Mouse (Mus musculus) C2C12 (cell line): Measurements from ENCODE around the gene Ccl24. TPM values are rescaled to one million over a fixed set of nuclear protein-coding genes. Genes with fewer than 3 reads are reported as not detected.

Experiments
- H3K27me3 ChIP-seq: one replicate; pipeline ENCODE4 v1.6.1; 2011; ENCODE audit not compliant: control insufficient read depth, insufficient read depth, insufficient read length
- H3K36me3 ChIP-seq: one replicate; pipeline ENCODE4 v1.6.1; 2011; ENCODE audit not compliant: control insufficient read depth, insufficient read depth
- H3K4me3 ChIP-seq: one replicate; pipeline ENCODE4 v1.5.1; 2011; ENCODE audit warnings: mild to moderate bottlenecking, control low read depth; ENCODE audit not compliant: poor library complexity, insufficient read depth, severe bottlenecking
- H3K79me2 ChIP-seq: one replicate; pipeline ENCODE4 v1.6.1; 2011; ENCODE audit not compliant: control insufficient read depth, insufficient read depth
- H3K79me3 ChIP-seq: one replicate; pipeline ENCODE4 v1.6.1; 2011; ENCODE audit warnings: low read depth, control low read depth
- H3ac ChIP-seq: one replicate; pipeline ENCODE3; 2011; ENCODE audit warnings: low read depth; ENCODE audit not compliant: control insufficient read depth, insufficient read length
- CEBPB ChIP-seq: IDR thresholded peaks from one replicate; pipeline ENCODE4 v1.6.1; 2011; ENCODE audit warnings: low read depth, mild to moderate bottlenecking, control low read depth, moderate library complexity
- CTCF ChIP-seq: IDR thresholded peaks from one replicate; pipeline ENCODE4 v1.5.1; 2011; ENCODE audit not compliant: control insufficient read depth, insufficient read depth, insufficient read length
- FOSL1 ChIP-seq: IDR thresholded peaks from one replicate; pipeline ENCODE4 v1.8.0; 2011; ENCODE audit warnings: mild to moderate bottlenecking, low read length; ENCODE audit not compliant: poor library complexity, insufficient read depth, severe bottlenecking
- MAX ChIP-seq: IDR thresholded peaks from one replicate; pipeline ENCODE4 v1.6.1; 2011; ENCODE audit warnings: mild to moderate bottlenecking, control low read depth
- MYOD1 ChIP-seq: IDR thresholded peaks from one replicate; pipeline ENCODE4 v1.6.1; 2011; ENCODE audit warnings: low read depth; ENCODE audit not compliant: control insufficient read depth, insufficient read length
- MYOG ChIP-seq: IDR thresholded peaks from one replicate; pipeline ENCODE4 v1.6.1; 2011; ENCODE audit not compliant: control insufficient read depth, insufficient read length; ENCODE audit errors: extremely low read depth
- USF1 ChIP-seq: IDR thresholded peaks from one replicate; pipeline ENCODE4 v1.6.1; 2011; ENCODE audit warnings: low read depth, mild to moderate bottlenecking, control low read depth, moderate library complexity
- polyA plus RNA-seq: library from polyadenylated mRNA; unstranded; fragments of >200 nt; fragmentation: generic; extraction: Trizol; gene quantifications from one replicate; pipeline ENCODE4 v1.2.1, GENCODE M21; 2012; ENCODE audit warnings: missing spikeins

Ccl24 gene
- polyA plus RNA-seq, 1 experiment, result not detected

GRCm38 (mm10) chr5:135551591-135551990 is 21.3 kb downstream of the Ccl24 start:
- no peak for TF ChIP-seq MYOD1
- no peak for TF ChIP-seq FOSL1
- TF ChIP-seq USF1, result no peak
- no peak for TF ChIP-seq MYOG
- TF ChIP-seq MAX, result no peak
- no peak for TF ChIP-seq CTCF
- no peak for TF ChIP-seq CEBPB
- Histone ChIP-seq H3K27me3 (no peaks in the 10 kb centered on the region), H3K79me2 (no peaks in the 10 kb centered on the region), H3K36me3 (no peaks in the 10 kb centered on the region), H3ac (no peak overlapping the region), H3K79me3 (no peaks in the 10 kb centered on the region), H3K4me3 (no peak overlapping the region)

GRCm38 (mm10) chr5:135550910-135551309 is 21.9 kb downstream of the Ccl24 start:
- Histone ChIP-seq H3K27me3 (no peaks in the 10 kb centered on the region), H3ac (no peak overlapping the region), H3K79me2 (no peaks in the 10 kb centered on the region), H3K79me3 (no peaks in the 10 kb centered on the region), H3K4me3 (no peak overlapping the region), H3K36me3 (no peaks in the 10 kb centered on the region)
- TF ChIP-seq CEBPB (no peak), CTCF (peak; percentile 18)

- no peaks in the 10 kb centered on the region for H3K36me3 ChIP-seq
- TF ChIP-seq MAX (no peak), FOSL1 (no peak), MYOD1 (no peak), CEBPB (no peak), USF1 (no peak), MYOG (no peak), CTCF (no peak)
- H3ac ChIP-seq, result no peak overlapping the region
- no peaks in the 10 kb centered on the region for H3K79me3 ChIP-seq
- peaks cover 19% of the 10 kb centered on the region for H3K79me2 ChIP-seq
- H3K4me3 ChIP-seq, result no peak overlapping the region
- H3K27me3 ChIP-seq, result no peaks in the 10 kb centered on the region
Measured at GRCm38 (mm10) chr5:135547990-135548389, 24.9 kb downstream of the Ccl24 start.

- peak within 1 kb of the TSS; percentile 86 for H3ac ChIP-seq
- peaks cover 2% of the 10 kb centered on the region for H3K79me3 ChIP-seq
- H3K79me2 ChIP-seq, result peaks cover 39% of the 10 kb centered on the region
- H3K36me3 ChIP-seq, result no peaks in the 10 kb centered on the region
- H3K27me3 ChIP-seq, result no peaks in the 10 kb centered on the region
- no peak for TF ChIP-seq MYOD1
- peak; percentile 82 for TF ChIP-seq MAX
- H3K4me3 ChIP-seq, result peak within 1 kb of the TSS; percentile 58
Measured at GRCm38 (mm10) chr5:135544865-135545797, 27.7 kb downstream of the Ccl24 start, which contains the start of gene Hip1. Gene Hip1 (minus strand): TSS chr5:135545120.

- no peaks in the 10 kb centered on the region for H3K36me3 ChIP-seq
- TF ChIP-seq MYOD1 (no peak), MAX (no peak), USF1 (no peak)
- H3K79me3 ChIP-seq, result peaks cover 5% of the 10 kb centered on the region
- H3ac ChIP-seq, result peak overlapping the region; percentile 86
- no peaks in the 10 kb centered on the region for H3K27me3 ChIP-seq
- H3K79me2 ChIP-seq, result peaks cover 49% of the 10 kb centered on the region
- H3K4me3 ChIP-seq, result peak overlapping the region; percentile 58
Measured at GRCm38 (mm10) chr5:135544032-135544558, 28.8 kb downstream of the Ccl24 start.

DNA sequence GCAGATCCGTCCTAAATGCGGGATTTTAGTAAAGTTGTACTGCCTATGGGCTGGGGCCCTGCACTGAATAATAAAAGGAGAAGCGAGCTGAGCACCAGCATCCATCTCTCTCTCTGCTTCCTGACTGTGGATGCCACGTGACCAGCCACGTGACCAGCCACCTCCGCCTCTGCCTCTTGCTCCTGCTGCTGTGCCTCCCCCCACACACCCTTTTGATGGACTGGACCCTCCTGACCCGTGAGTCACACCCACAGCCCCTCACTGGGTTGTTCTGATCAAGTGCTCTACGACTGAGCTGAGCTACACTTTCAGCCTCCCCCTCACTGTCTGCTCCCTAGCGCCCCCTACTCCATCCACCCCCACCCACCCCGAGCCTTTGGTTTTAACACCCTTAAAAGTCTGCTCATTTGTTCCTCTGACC is 35.0 kb downstream of the Ccl24 start:
- H3ac ChIP-seq, result no peak overlapping the region
- TF ChIP-seq CTCF (no peak), USF1 (peak; percentile 89), MYOD1 (no peak), CEBPB (no peak)
- peaks cover 5% of the 10 kb centered on the region for H3K79me3 ChIP-seq
- no peaks in the 10 kb centered on the region for H3K27me3 ChIP-seq
- peaks cover 44% of the 10 kb centered on the region for H3K79me2 ChIP-seq
- no peak overlapping the region for H3K4me3 ChIP-seq
- H3K36me3 ChIP-seq, result no peaks in the 10 kb centered on the region
